Mouse (Mus musculus) right cerebral cortex, postnatal 25 days (tissue): Measurements from ENCODE around the gene Taf1c.
A peak's percentile ranks its signal among the peaks of the same experiment; 100 is the strongest.

ENCODE experiments used
- DNase-seq: peaks from one replicate; pipeline ENCODE4 v3.0.0; 2022

Taf1c gene

DNA sequence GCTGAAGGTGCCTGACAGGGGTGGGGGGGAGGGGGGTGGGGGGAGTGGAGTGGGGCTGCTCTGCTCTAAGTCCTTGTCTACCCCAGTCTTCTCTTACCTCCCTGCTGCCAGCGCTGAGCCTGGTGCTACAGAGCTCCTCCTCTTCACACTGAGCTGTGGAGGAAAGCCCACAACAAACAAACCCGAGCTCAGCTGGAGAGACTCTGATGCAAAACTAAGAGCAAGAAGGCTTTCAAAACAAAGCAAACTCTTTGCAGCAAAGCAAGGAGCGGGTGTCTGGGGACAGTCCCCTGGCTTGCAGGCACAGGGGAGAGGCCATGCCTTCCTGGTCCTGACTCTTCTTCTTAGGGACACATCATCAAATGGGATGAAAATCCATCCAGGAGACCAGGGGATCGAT, 35.1 kb downstream of the Taf1c start:
- DNase-seq, result no peak

DNA sequence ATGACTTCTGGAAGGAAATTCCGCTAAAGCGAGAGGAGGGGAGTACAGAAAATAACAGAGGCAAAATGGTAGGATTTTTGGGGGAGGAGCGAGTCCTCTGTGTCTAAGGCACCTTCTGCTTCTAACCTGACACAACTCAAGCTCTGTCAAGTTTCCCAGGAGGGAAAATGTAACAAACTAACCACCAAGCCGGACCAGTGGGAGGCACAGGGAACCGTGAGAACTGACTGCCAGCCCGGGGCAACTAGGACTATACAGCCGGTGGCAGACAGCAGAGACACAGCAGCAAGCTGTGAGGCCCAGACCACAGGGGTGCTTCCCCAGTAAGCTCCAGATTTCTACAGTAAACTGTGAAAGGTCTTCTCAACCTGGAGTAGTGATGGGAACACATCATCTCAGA, 36.1 kb downstream of the Taf1c start:
- DNase-seq, result no peak

DNA sequence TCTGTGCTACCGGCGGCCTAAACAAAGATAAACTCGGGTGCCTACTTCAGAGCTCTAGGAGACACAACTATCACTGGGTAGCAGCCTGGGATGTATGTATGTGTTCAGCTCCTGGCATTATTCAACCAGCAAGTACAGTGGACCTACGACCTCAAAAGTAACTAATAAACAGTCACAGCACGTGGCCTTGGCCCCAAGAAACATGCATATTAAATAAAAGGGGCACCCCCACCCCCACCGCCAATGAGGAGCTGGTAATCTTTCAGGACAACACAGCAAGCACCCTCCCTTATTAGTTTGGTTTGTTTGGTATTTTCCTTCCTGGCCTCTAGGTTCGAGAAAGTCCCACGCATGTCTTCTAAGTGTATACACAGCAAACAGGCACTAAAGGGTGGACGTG, 36.8 kb downstream of the Taf1c start:
- no peak for DNase-seq

DNA sequence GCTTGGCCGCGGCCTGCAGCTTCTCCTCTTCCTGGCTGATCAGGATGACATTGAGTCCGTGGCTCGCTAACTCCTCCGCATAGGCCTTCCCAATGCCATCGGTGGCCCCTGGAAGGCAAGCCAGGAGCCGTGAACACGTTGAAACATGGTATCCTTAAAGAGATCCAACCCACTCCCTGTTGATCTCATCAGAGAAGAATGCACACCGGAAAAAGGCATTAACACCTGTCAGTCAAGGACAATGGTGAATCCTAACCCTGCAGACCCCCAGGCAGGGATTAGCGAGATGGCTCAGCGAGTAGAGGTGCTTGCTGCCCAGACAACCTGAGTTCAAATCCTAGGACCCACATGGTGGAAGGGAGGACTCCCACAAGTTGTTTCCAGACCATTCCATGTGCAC, 38.7 kb downstream of the Taf1c start:
- DNase-seq, result no peak

DNA sequence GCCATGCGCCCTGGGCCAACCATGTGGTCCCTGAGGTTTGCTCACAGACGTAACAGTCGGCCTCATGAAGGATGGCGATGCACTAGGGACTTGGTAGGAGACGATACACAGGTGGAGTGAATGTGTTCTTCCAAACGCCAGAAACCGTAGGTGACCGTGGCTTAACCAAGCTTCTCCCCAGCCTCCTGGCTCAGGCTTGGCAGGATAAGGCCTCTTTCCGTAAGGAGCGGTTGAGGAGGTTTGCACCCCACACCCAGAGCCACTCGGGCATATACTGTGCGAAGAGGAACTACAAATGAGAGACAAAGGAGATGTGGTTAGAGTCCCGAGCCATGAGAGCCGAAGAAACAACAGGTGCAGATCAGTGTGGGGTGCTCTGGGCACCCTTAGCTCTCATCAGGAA, 41.2 kb downstream of the Taf1c start:
- no peak for DNase-seq

DNA sequence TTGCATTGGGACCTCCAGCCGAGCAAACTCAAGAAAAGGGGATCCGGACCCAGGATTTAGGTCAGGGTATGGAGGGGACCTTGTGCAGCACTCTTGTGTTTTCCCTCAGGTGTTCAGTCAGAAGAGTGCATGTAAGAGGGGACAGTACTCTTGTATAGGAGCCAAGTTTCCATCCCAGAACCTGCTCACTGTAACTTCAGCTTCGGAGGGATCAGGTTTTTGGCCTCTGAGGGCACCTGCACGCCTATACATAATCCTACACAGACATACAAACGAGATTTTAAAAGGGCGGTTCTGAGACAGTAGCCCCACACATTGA, 45.7 kb downstream of the Taf1c start:
- no peak for DNase-seq

DNA sequence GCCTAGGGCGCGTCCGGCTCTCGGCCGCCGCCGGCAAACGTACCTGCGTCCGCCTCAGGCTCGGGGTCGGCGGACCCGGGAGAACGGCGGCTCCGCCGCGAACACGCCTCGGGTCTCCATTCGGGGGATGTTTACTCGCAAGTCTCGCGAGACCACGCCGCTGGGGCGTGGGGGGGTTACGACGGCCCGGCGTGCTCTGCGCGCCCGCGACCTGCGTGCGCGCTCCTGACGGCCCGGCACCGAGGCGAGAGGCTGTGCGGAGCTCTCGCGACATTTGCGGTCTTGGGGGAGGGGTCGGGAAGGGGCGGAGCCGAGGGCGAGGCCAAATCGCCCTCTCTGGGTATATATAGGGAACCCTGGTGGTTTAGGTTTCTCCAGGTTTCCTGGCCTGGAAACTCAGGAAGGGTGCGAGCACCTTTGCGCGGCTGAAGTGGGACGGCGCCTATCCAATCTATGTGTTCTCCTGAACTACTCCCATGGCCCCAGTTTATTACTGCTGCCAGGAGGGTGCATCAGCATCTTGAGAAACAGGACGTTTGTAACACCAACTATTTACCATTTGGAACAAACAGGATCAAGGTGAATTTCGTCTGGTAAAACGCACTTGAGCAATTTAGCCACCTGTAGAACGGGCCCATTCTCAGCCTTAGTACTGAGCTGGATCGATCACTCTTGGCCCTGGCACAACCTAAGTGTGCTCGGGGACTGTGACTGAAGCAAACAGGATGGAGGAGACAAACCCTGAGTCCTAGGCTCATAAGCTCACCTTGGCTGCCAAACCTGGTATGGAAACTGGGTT, 46.2 kb downstream of the Taf1c start, which contains the start of gene Mbtps1:
Mbtps1 (minus strand) TSS at position 133 of the 799 bp plus-strand sequence.
- DNase-seq, result peak; percentile 99

DNA sequence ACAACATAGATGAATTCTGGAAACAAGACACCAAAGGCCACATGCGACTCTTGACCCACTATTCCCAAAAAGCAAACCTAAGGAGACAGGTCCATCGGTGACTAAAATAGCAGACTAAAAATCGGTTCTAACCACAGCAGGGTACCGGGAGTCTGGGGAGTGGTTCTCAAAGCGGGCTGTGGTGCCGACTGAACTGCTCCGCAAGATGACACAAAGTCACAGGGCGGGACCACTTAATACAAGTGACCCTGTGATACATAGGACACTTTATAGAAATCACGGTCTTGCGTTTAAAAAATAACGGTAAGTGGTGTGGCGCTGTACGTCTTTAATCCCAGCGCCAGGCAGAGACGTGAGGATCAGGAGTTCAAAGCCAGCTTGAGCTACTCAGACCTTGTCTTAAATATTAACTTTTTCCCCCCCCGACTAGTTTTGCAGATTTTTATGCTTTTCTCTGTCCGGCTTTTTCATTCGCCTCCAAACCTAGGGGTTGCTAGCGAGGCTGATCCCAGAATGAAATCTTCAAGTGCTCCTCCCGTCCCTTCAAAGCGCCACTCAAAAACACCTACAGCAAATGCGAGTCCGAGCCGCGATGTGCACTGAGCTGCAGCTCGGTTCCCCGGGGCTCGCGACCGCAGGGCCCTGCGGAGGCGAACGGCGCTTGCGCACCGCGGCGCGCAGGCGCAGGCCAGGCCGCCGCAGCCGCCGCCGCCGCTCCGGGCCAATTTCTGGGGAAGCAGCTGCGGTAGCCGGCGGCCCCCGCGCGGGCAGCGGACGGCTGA, 47.0 kb downstream of the Taf1c start:
- no peak for DNase-seq

DNA sequence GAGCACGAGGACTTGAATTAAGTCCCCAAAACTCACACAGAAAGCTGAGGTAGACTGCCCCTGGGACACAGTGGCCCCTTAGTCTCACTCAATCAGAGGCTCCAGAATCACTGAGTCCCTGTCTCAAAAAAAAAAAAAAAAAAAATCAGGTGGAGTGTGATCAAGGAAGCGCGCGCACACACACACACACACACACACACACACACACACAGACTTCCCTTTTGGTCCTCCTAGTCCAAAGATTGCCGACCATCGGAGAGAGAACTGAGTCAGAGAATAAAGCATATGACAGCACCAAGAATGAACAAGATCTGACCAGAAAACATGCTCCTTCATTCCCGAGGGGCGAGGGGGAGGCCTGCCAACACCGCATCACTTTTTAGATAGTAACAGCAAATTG, 47.9 kb downstream of the Taf1c start:
- no peak for DNase-seq

DNA sequence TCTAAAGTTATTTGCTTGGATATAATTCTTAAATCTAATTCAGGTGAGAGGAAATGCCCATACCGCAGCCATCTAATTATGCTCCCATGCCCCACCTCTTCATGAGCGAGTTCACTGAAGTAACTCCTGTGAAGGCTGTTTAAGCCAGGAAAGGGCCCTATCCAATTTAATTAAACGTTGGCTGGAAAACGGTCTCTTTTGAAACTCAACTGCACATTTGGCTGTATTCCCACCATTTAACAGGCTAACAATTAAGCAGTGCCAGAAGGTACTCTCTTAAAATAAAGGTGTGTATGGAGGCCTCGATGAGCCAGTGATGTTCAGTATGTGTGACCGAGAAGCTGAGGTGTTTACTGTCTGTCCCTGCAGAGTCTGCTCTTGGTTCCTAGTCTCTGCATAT, 49.2 kb downstream of the Taf1c start:
- DNase-seq, result no peak

DNA sequence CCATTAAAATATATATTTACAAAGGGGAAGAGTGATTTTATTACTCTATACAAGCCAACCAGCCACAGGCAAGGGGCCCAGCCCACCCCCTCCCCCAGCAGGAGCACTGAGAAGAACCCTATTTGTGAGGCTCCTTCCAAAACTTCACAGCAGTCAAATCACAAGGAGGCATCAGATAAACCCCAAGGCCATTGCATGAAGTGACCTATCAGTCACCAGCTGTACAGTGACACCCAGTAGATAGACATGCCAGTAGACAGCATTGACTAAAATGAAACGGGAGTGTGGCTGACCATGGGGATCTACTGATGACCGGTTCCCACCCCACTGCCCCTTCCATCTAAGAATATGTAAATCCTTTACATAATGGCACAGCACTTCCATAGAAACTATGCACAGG, 52.1 kb downstream of the Taf1c start:
- DNase-seq, result no peak

DNA sequence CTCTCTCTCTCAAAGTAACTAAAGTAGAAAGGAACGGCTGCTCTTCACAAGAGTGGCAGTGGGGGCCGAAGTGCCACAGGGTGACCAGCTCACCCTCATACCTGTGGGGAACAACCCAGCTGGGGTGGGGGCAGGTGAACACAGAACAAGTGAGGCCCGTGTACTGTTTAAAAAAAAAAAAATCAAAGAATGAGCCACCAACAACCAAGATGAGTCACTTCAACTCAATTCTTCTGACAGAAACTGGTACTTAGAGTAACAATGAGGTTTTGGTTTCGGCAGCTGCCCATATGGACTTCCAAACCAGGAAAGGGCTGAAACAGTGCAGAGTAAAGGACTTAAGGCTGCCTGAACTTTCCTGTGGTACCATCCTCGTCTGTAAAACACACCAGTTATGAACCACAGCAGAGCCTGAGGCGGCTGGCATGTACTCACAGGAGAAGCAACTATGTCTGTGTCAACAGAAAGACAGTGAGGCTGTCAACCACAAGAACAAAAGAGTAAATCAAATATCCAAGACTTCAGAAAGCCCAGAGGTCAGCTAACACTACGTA, 56.4 kb downstream of the Taf1c start:
- no peak for DNase-seq
